Mouse (Mus musculus): Measurements from ENCODE around the gene Rdh16f1.

- TF ChIP-seq POLR2A (IDR thresholded peaks at IDR 0.05; ENCODE audit: low read depth, low read length) (no peak), ZMIZ1 (IDR thresholded peaks at IDR 0.05; ENCODE audit: low read depth, low read length) (no peak), MAX (IDR thresholded peaks at IDR 0.05; ENCODE audit: low read length) (no peak), TBP (conservative IDR thresholded peaks at IDR 0.05; ENCODE audit: low read depth, low read length) (no peak), EP300 (IDR thresholded peaks at IDR 0.05; ENCODE audit: low read length) (no peak), CTCF (conservative IDR thresholded peaks at IDR 0.05 in 1 of 2, IDR thresholded peaks at IDR 0.05 in 1 of 2; ENCODE audit: low read depth in 2 of 2, low read length in 2 of 2) (no peak), JUND (conservative IDR thresholded peaks at IDR 0.05; ENCODE audit: low read depth, low read length) (no peak)
Observed at GRCm38 (mm10) chr10:127736916-127737315, 22.7 kb upstream of the Rdh16f1 start.

All from CH12.LX (cell line).